Mouse (Mus musculus): Measurements from ENCODE around the gene Cacna2d4.
"Not testable (repeated sequence)": the region's sequence is repeated elsewhere in the genome, so short reads cannot be mapped to it uniquely, and the experiment has no call there.

Gene Cacna2d4

DNA sequence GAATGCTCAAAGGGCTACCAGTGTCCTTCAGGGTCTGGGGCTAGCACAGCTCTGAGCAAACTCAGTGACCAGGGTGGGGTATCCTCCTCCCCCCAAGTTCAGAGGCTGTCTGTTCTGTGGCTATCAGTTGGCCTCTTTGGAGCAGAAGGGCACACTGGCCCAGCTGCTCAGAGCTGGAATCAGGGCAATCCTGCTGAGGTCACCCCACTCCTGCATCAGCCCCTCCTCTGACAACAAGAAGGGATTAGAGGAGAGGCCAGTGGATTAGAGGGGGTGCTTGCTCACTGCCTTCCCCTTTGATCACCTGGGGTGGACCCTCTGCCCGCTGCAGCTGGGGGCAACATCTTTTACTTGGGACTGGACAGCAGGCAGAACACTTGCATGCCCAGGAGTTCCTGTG, at the start of gene Cacna2d4:
Gene Cacna2d4 (plus strand): TSS at position 286 of the 400 bp plus-strand sequence.
- no peak for DNase-seq (ENCODE audit: low spot score)

DNA sequence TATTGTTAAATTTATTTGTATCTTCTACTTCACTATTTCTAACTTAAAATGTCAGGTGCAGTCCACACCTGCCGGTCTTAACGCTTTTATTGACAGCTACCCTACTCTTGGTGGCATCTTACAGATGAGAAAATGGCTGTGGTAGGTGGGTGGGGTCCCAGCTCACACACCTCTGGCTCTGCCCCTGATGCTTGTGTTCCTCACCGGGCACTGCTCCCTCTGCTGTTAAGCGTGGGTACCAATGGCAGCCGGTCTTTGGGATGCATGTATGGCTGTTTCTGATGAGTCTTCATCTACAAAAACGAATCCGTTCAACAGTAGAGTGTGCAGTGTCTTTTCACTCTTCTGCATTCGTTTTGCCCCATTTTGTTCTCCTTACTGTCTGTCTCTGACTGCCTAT, 49.7 kb upstream of the Cacna2d4 start:
- no peak for DNase-seq (ENCODE audit: low spot score)

GRCm38 (mm10) chr6:119187631-119188030, 48.7 kb upstream of the Cacna2d4 start:
- DNase-seq (ENCODE audit: low spot score): no peak

DNA sequence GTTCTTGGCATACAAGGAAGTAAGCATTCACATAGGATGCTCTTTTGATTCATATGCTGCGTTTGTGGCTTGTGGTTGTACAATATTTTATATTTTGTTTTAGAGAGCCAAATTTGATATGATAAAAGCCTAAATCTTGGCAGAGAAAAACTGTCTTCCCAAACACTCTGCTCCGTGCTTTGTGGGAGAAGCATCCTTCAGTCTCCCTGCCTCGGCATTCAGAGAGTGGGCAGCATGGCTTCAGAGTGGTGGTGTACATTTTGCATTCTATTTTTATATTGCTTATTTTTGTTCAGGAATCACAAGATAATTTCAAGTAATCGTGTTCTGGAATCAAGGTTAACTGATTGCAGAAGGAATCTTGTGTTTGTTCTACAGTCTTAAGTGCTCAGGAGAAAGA, 44.8 kb upstream of the Cacna2d4 start:
- no peak for DNase-seq (ENCODE audit: low spot score)

- peak; percentile 46 for DNase-seq (ENCODE audit: low spot score)
Measured at GRCm38 (mm10) chr6:119193571-119194154, 42.7 kb upstream of the Cacna2d4 start.

DNA sequence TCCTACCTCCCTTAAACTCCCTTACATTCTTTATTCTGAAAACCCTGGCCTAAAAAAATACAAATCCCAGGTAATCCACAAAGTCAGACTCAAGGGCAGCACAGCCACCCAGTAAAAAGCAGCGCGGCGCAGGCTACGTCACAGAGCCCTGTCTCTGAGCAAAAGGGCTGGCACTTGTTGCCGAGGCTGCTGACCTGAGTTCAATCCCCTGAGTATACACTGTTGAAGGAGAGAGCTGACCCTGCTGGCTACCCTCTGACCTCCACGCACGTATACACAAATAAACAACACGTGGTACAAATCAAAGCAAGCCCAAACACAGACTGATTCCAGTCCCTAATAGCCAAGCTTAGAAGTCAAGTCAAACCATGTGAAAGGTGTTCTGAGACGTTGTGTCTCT, 42.2 kb upstream of the Cacna2d4 start:
- DNase-seq (ENCODE audit: low spot score): no peak

GRCm38 (mm10) chr6:119194601-119195000, 41.7 kb upstream of the Cacna2d4 start:
- no peak for DNase-seq (ENCODE audit: low spot score)

GRCm38 (mm10) chr6:119196382-119197305, 39.7 kb upstream of the Cacna2d4 start, which contains the start of gene Cacna1c:
TSS of gene Cacna1c (minus strand) at chr6:119196418.
- DNase-seq (ENCODE audit: low spot score): peak; percentile 22

DNA sequence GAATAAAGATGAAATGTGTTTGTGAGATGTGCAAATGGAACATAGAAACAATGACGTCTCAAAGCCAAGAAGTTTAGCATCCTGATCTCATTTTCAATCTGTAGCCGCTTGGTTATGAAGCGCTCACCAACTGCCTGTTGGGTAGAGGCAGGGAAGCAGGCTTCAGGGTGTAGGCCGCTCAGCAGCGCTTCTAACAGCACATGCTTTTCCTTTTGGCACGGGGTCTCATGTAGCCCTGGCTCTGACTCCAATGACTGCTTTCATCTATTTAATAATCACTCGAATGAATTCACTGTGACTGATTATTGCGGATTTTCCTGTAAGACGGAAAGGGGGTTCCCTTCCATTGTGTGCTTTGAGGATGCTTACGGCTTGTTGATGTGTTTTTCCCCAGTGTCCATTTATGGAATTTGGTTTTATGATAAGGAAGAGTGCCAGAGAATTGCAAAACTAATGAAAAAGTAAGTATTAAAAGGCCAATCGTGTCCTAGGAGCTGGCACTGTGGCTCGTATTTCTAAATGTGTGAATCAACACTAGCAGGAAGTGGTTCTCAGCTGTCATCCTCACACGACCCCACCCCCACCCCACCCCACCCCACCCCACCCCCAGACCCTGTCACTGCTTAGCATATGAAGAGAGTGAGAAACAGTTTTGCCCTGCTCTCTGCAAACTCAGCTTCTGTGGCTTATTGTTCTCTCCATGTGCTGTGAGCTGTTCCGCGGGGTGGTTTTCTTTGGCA, 37.6 kb upstream of the Cacna2d4 start:
- DNase-seq (ENCODE audit: low spot score): no peak

DNA sequence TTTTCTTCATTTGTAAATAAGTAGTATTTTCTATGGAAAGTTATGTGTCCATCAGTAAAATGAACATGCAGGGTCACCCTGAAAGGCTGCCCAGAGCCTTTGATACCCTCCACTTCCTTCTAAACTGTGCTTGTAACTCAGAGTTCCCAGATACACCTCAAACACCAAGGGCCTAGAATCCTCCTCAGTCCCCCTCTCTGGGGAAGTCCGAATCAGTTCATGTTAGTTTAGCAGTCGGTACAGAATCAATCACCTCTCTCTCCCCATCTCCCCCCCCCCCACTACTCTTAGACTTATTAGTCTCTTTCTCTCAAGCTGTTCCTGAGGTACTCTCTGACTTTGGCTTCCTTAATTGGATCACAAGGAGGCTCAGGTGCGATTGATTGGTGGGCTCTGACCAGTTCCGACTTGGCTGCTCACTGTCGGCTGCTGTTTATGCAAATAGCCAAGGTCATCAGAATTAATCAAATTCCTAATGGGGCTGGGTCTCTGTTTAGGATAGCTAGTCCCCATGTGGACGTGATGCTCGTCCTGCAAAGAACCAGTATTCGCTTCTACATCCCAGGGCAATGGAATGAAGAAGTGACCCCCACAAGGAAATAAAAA, 36.9 kb upstream of the Cacna2d4 start:
- no peak for DNase-seq (ENCODE audit: low spot score)

DNA sequence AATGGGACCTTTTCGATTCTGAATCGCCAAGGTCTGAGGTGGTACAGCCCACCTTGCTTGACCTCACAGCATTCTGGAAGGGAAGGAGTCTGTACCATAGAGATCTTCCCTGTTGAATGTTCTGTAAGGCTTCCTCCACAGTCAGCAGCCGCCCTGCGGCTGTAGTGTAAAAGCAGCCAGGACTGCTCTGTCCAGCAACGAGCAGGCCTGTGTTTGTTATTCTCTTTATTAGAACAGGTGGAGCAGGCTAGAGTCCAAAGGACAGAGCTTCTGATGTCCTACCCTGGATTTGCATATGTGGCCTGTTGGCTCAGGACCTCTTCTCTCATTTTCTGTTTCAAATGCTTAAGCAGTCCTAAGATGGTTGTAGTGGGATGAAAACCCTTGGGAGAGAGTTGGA, 36.0 kb upstream of the Cacna2d4 start:
- DNase-seq (ENCODE audit: low spot score): peak; percentile 43

DNA sequence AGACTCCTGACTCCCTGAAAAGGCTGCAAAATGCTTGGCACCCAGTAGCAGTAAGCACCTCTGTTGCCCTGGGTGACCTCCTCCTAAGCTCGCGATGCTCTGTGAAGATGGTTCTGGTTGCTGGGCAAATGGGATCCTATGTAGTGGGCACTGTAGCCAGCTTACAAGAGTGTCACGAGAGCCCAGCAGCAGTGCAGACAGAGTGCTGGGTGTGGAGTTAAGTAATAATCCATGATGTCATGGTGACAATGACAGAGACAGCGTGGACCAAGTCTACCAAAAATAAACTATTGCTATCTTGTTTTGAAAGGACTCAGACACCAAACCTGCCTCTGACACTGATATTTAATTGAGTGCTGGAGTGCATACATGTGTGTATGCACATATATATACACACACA, 34.8 kb upstream of the Cacna2d4 start:
- no peak for DNase-seq (ENCODE audit: low spot score)

- no peak for DNase-seq (ENCODE audit: low spot score)
Measured at GRCm38 (mm10) chr6:119204286-119204685, 32.0 kb upstream of the Cacna2d4 start.

- DNase-seq (ENCODE audit: low spot score): no peak
Measured at GRCm38 (mm10) chr6:119204915-119205314, 31.4 kb upstream of the Cacna2d4 start.

- DNase-seq (ENCODE audit: low spot score): not testable (repeated sequence)
Measured at GRCm38 (mm10) chr6:119206006-119206405, 30.3 kb upstream of the Cacna2d4 start.

DNA sequence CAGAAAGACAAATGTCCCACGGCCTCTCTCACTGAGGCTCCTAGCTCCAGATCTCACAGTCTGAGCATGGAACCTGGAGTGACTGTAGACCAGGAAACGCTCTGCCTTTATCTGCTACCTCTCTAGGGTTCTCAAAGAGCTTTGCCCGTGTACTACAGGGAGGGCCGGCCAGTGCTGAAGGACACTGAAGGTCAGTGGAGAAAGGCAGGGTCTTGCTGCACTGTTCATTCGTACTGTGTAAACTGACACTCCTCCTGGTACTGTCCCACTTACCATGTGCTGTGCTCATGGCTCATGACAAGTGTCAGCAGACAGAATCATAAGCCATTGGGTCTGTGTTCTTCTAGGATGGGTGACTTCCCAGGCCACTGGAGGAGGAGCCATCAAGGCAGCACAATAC, 23.0 kb upstream of the Cacna2d4 start:
- no peak for DNase-seq (ENCODE audit: low spot score)

- DNase-seq (ENCODE audit: low spot score): no peak
Measured at GRCm38 (mm10) chr6:119214190-119214589, 22.1 kb upstream of the Cacna2d4 start.

DNA sequence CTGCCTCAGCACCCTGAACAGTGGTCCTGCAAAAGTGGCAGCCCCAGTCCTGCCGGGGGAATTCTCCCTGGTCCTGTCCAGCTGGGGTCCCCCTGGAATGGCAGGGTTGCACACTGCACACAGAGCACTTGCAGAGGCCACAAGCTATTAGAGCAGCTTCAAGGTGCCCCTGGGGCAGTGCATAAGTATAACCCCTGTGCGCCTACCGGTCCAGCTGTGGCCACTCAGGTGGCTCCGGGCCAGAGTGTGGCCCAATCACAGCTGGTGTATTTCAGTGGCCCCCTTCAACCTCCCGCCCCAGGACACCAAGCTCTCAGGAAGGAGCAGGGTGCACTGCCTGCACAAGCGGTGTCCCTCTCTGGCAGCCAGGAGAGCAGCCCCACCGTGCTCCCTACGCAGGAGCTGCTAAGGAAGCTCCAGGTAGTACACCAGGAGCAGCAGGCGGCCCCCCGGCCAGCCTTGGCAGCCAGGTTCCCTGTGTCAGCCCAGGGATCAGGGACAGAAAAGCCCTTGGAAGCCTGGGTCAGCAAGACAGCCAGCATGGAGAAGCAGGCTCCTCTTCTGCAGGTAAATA, 21.2 kb upstream of the Cacna2d4 start:
- DNase-seq (ENCODE audit: low spot score): no peak

GRCm38 (mm10) chr6:119217661-119218060, 18.7 kb upstream of the Cacna2d4 start:
- DNase-seq (ENCODE audit: low spot score): no peak

DNA sequence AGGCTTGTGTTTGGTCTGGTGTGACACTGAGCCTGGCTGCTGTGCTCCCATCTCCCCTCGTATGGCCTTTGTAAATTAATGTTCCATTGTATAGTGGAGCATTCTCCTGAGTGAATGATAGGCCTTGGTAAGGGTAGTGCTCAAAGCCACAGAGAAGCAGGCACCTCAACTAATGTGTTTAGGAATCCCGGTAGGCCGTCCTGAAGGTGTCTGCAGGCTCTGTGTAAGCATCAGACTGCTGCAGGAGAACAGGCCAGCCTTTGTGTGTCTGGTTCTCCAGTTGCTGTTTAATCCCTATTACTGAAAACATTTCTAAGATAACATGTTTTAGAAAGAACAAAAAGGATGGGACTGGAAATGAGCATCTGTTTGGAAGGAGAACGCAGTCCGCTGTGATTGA, 17.7 kb upstream of the Cacna2d4 start:
- DNase-seq (ENCODE audit: low spot score): no peak

DNA sequence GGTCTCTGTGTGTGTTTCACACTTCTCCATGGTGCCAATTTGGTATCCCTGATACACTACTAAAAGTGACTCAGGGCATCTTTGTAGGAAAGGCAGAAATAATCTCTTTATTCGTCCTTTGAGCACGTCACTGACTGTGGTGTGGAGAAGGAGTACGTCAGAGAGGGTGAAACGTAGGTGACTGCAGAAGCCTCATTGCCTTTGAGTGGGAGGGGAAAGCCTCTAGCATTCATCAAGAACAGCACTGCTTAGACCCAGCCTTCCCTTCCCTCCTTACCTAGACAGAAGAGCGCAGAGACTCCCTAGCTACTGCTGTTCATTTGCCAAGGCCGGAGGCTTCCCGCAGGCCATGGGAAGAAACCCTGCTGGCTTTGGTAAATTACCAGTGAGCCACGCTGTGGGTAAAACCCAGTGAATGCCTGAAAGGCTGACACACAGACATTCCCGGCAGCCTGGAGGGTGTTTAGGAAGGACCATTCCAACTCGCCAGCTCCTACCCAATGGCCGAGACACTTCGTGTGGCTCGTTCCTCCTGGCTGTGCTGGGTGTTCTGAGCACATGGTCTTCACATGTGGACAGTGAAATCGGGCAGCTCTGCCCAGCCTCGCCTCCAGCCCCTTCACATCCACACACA, 17.0 kb upstream of the Cacna2d4 start:
- no peak for DNase-seq (ENCODE audit: low spot score)
